Mouse (Mus musculus): ENCODE measurements around the gene Phkg1. TPM values are rescaled to one million over a fixed set of nuclear protein-coding genes. Genes with fewer than 3 reads are reported as not detected.
A peak's percentile ranks its signal among the peaks of the same experiment; 100 is the strongest.
"Not testable (repeated sequence)": the region's sequence is repeated elsewhere in the genome, so short reads cannot be mapped to it uniquely, and the experiment has no call there.

Gene Phkg1
- polyA plus RNA-seq, 1 experiment from 2014 or later: 0.24 TPM

DNA sequence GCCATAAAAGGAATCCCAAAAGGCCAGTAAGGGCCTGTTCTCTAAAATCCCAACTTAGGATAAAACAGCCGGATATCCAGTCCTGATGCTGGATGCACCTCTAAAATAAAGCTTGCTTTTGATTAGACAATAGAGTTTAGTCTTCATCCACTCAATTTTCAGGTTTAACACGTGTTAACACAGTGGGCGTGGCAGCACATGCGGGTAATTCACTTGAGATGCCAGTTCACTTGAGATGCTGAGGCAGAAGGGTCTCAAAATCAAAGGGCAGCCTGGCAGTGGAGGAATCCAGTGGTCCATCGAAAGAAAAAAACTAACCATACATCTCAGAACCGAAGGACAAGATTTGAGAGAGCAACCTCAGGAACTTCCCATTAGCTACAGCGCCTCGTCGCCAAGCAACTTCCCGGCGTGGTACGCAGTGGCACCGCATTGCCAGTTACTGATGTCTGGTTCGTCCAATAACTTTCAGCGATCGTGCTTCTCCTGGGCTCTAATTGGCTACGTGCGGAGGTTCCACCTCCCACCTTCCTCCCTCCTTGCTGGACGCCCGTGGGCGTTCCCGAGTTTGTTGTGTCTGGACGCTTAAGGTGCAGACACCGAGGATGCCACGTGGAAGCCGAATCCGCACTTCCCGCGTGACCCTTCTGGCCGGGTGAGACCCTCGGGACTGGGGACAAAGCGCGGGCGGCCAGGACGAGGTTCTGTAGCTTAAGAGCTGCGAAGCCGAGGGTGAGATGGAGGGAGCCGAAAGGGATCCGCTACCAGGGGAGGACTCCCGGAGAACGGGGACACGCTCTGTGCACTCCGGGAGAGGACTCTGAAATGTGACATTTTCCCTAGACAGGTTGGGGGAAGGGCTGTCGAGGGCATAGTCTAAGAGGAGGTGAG lies 2.9 kb downstream of the Phkg1 start, which contains the start of gene Zbed5:
Zbed5 (plus strand) TSS at position 526 of the 891 bp plus-strand sequence.
- Histone ChIP-seq H3K4me3 (peak within 1 kb of the TSS; percentile 56), H3K9ac (peak within 1 kb of the TSS; percentile 55), H3K27ac (no peak within 1 kb of the TSS), H3K4me1 (no peaks in the 10 kb centered on the region), H3K9me3 (no peaks in the 10 kb centered on the region), H3K36me3 (no peaks in the 10 kb centered on the region), H3K4me2 (replicated peaks) (peak within 1 kb of the TSS; percentile 85), H3K27me3 (replicated peaks) (no peaks in the 10 kb centered on the region)
- ATAC-seq (ENCODE audit: low FRiP score, low read depth): peak; percentile 100
- 2% methylated on average over 44 of the region's 44 CpGs for WGBS

DNA sequence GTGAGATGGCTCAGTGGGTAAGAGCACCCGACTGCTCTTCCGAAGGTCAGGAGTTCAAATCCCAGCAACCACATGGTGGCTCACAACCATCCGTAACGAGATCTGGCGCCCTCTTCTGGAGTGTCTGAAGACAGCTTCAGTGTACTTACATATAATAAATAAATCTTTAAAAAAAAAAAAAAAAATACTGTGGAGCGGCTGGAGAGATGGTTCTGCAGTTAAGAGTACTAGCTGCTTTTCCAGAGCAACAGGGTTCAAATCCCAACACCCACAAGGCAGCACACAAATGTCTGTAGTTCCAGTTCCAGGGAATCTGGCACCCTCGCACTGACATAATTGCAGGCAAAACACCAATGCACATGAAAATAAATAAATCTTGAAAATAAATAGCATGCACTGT lies 8.0 kb downstream of the Phkg1 start:
- not testable (repeated sequence) for H3K27me3 ChIP-seq (replicated peaks); H3K9ac ChIP-seq; H3K27ac ChIP-seq; H3K9me3 ChIP-seq; H3K4me2 ChIP-seq (replicated peaks); H3K36me3 ChIP-seq; ATAC-seq (ENCODE audit: low FRiP score, low read depth); H3K4me3 ChIP-seq; H3K4me1 ChIP-seq
- 78% methylated on average over 7 of the region's 7 CpGs for whole genome bisulfite sequencing

DNA sequence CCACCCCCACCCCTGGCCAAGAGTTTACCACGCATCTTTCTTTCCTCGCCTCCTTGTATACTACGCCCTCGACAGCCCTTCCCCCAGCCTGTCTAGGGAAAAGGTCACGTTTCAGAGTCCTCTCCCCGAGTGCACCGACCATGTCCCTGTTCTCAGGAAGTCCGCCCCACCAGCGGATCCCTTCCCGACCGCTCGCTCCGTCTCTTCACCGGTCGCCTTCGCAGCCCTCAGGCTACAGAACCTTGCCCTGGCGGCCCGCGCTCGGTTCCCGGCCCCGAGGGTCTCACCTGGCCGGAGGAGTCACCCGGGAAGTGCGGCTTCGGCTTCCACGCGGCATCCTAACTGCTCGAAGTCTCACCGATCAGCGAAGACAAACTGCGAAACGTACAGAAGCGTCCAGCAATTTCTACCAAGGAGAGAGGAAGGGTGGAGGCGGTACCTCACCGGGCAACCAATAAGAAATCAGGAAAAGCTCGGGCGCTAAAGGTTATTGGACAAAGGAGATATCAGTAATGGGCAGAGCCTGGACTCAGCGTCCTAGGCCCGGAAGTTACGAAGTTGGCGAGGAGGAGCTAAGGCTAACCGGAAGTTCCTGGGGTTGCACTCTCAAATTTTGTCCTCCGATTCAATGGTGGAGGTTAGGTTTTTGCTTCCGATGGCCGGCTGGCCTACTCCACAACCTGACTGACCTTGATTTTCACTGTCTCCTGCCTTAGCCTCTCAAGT lies 11.3 kb downstream of the Phkg1 start, which contains the start of gene Chchd2:
Chchd2 (minus strand) TSS at position 560 of the 726 bp plus-strand sequence.
- H3K9ac ChIP-seq: peak within 1 kb of the TSS; percentile 94
- ATAC-seq (ENCODE audit: low FRiP score, low read depth): peak; percentile 99
- peaks cover 23% of the 10 kb centered on the region for H3K36me3 ChIP-seq
- H3K9me3 ChIP-seq: no peaks in the 10 kb centered on the region
- WGBS: under 1% methylated on average over 46 of the region's 46 CpGs
- H3K4me1 ChIP-seq: peaks cover 14% of the 10 kb centered on the region
- H3K27me3 ChIP-seq (replicated peaks): no peaks in the 10 kb centered on the region
- H3K4me3 ChIP-seq: peak within 1 kb of the TSS; percentile 88
- peak within 1 kb of the TSS; percentile 77 for H3K4me2 ChIP-seq (replicated peaks)
- peak within 1 kb of the TSS; percentile 86 for H3K27ac ChIP-seq

DNA sequence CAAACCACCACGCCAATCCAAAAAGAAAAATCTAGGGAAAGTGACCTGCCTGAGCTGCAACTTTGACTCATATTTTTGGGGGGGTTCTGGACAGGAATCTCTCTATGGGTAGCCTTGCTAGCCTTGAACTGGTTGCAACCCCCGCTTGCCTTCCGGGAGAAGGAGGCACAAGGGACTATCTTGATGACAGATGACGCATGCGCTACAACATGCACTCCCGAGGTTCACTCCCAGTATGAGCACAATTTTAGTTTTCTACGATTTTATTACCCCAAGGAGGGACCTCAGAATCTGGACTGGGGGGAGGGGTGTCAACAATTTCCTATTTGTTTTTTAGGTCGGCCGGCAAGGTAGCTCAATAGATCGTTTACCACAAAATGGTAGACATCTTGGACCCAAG lies 12.1 kb downstream of the Phkg1 start:
- Histone ChIP-seq H3K27ac (no peak overlapping the region), H3K27me3 (replicated peaks) (no peaks in the 10 kb centered on the region), H3K9ac (peak overlapping the region; percentile 94), H3K4me1 (peaks cover 14% of the 10 kb centered on the region), H3K4me2 (replicated peaks) (peak overlapping the region; percentile 77), H3K4me3 (peak overlapping the region; percentile 88), H3K36me3 (peaks cover 31% of the 10 kb centered on the region), H3K9me3 (no peaks in the 10 kb centered on the region)
- 43% methylated on average over 10 of the region's 10 CpGs for WGBS
- no peak for ATAC-seq (ENCODE audit: low FRiP score, low read depth)

DNA sequence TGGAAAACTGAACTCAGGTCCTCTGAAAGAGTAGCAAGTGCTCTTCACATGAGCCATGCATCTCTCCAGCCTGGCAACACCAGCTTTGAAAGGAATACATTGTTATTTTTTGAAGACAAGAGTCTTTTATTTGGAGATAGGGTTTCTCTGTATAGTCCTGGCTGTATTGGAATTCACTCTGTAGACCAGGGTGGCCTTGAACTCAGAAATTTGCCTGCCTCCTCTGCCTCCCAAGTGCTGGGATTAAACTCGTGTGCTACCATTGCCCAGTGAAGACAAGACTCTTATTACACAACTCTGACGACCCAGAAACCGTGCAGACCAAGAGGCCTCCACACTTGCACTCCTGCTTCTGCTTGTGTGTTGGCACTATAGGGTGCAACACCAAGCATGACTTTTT lies 18.5 kb downstream of the Phkg1 start:
- 78% methylated on average over 3 of the region's 3 CpGs for WGBS
- no peak overlapping the region for H3K9ac ChIP-seq
- H3K27me3 ChIP-seq (replicated peaks): no peaks in the 10 kb centered on the region
- H3K4me1 ChIP-seq: no peaks in the 10 kb centered on the region
- H3K9me3 ChIP-seq: no peaks in the 10 kb centered on the region
- H3K4me3 ChIP-seq: no peak overlapping the region
- peaks cover 42% of the 10 kb centered on the region for H3K36me3 ChIP-seq
- H3K4me2 ChIP-seq (replicated peaks): no peak overlapping the region
- no peak overlapping the region for H3K27ac ChIP-seq
- ATAC-seq (ENCODE audit: low FRiP score, low read depth): no peak

DNA sequence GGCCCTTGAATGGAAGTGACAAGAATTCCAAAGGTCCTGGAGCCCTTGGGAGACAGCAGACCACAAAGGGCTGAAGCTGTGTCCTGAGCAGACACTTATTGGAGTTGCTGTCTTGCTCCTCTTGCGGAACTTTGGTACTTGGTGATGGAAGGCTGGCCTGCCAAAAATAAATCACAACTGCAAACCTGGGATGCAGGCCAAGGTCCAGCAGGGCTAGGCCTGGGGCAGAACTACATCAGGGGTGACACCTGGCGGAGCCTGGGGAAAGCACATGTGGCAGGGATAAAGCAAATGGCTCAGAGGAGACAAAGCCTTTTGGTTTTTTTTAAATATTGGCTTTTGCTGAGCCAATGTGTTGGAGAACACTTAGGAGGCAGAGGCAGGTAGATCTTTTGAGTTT lies 19.4 kb downstream of the Phkg1 start:
- H3K9ac ChIP-seq: no peak overlapping the region
- no peaks in the 10 kb centered on the region for H3K27me3 ChIP-seq (replicated peaks)
- 73% methylated on average over 2 of the region's 2 CpGs for WGBS
- no peak overlapping the region for H3K4me2 ChIP-seq (replicated peaks)
- ATAC-seq (ENCODE audit: low FRiP score, low read depth): no peak
- no peak overlapping the region for H3K4me3 ChIP-seq
- no peaks in the 10 kb centered on the region for H3K4me1 ChIP-seq
- no peak overlapping the region for H3K27ac ChIP-seq
- H3K36me3 ChIP-seq: peaks cover 33% of the 10 kb centered on the region
- no peaks in the 10 kb centered on the region for H3K9me3 ChIP-seq

DNA sequence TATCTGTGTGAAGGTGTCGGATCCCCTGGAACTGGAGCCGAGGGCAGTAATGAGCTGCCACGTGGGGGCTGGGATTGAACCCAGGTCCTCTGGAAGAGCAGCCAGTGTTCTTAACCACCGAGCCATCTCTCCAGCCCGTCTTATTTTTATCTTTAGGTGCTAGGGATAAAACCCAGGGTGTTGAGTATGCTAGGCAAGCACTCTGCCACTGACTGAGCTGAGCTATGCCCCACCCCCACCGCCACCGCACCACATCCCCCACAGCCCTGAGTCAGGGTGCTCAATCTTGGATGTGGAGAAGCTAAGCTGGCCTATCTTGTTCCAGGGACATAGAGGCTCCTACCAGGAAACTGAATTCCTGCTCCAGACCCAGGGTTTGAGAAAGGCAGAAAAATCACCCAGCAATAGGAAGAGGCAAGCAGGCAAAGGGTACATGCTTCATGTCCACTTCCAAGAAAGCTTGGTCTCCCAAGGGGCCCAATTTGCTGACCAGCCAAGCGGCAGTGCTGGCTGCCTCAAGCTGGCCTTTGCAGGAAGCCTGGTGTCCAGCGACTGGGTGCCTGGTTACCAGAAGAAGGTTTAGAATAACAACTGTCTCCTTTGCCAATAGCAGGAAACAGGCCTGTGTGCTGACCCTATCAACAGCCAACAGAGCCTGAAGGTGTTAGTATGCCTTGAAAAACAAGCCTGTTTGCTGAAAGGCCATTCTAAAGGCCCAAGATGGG lies 20.5 kb downstream of the Phkg1 start:
- no peak overlapping the region for H3K27ac ChIP-seq
- no peak for ATAC-seq (ENCODE audit: low FRiP score, low read depth)
- H3K9ac ChIP-seq: no peak overlapping the region
- no peaks in the 10 kb centered on the region for H3K9me3 ChIP-seq
- no peak overlapping the region for H3K4me3 ChIP-seq
- 76% methylated on average over 9 of the region's 9 CpGs for WGBS
- no peaks in the 10 kb centered on the region for H3K27me3 ChIP-seq (replicated peaks)
- no peak overlapping the region for H3K4me2 ChIP-seq (replicated peaks)
- H3K4me1 ChIP-seq: no peaks in the 10 kb centered on the region
- H3K36me3 ChIP-seq: peaks cover 27% of the 10 kb centered on the region

DNA sequence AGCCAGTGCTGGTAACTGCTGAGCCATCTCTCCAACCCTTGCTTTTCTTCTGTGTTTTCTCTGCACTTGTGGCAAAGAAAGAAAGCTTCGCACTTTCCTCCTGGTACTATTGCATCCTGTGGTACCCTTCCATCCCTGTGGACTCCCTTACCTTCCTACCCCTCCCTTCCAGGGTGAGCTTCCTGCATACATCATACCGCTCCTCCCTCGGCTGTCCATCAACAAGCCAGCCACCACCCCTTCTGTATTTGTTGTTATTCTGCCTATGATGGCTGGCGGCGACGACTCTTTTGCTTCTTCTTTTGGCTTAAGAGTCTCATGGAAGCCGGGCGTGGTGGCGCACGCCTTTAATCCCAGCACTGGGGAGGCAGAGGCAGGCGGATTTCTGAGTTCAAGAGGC lies 23.3 kb downstream of the Phkg1 start:
- H3K4me1 ChIP-seq: no peaks in the 10 kb centered on the region

DNA sequence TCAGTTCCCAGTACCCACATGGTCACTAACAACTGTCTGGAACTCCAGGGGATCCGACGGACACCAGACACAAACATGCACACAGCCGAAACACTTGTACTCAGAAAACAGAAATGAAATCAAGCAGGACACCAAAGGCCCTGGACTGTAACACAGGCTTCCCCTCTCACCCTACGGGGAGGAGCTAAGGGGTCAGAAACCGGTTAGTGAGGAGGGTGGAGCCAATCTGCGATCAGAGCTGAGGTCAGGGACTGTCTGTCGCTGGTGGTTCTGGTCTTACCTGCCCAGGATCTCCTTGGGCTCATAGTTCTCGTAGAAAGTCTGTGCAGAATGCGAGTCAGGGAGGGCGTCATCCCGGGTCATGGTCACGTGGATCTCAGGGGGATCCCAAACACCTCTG lies 24.4 kb downstream of the Phkg1 start:
- WGBS: 88% methylated on average over 12 of the region's 12 CpGs
- H3K4me2 ChIP-seq (replicated peaks): no peak overlapping the region
- H3K27me3 ChIP-seq (replicated peaks): no peaks in the 10 kb centered on the region
- no peaks in the 10 kb centered on the region for H3K4me1 ChIP-seq
- ATAC-seq (ENCODE audit: low FRiP score, low read depth): no peak
- no peaks in the 10 kb centered on the region for H3K9me3 ChIP-seq
- no peak overlapping the region for H3K4me3 ChIP-seq
- H3K9ac ChIP-seq: no peak overlapping the region
- H3K27ac ChIP-seq: no peak overlapping the region
- H3K36me3 ChIP-seq: no peaks in the 10 kb centered on the region

More for the DNA sequence above, 23.3 kb downstream of the Phkg1 start:
- Histone ChIP-seq H3K9ac (no peak overlapping the region), H3K27ac (no peak overlapping the region), H3K4me3 (no peak overlapping the region), H3K36me3 (0 out of 2 replicates have a peak, but pooled peaks cover 3% of the 10 kb centered on the region), H3K27me3 (replicated peaks) (no peaks in the 10 kb centered on the region), H3K4me2 (replicated peaks) (no peak overlapping the region), H3K9me3 (no peaks in the 10 kb centered on the region)
- WGBS: 77% methylated on average over 11 of the region's 11 CpGs
- ATAC-seq (ENCODE audit: low FRiP score, low read depth): no peak

DNA sequence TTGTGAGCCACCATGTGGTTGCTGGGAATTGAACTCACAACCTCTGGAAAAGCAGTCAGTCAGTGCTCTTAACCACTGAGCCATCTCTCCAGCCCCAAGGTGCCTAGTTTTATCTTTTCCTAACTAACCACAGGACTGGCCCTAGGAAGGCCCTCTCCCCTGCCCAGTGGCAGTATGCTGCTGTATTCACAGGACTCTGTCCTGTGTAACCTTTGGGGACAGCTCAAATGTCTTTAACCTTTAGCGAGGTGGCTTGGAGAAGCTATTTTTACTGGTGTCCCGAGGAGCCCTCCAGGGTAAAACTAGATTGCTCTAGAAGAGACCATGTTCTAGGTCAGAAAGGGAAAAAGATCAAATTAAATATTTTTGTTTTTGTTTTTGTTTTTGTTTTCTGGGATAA lies 27.1 kb downstream of the Phkg1 start:
- Histone ChIP-seq H3K4me1 (no peaks in the 10 kb centered on the region), H3K27ac (no peak overlapping the region), H3K9me3 (no peaks in the 10 kb centered on the region), H3K4me3 (no peak overlapping the region), H3K9ac (no peak overlapping the region), H3K27me3 (replicated peaks) (no peaks in the 10 kb centered on the region), H3K4me2 (replicated peaks) (no peak overlapping the region), H3K36me3 (no peaks in the 10 kb centered on the region)
- 87% methylated on average over 2 of the region's 2 CpGs for WGBS
- ATAC-seq (ENCODE audit: low FRiP score, low read depth): no peak

DNA sequence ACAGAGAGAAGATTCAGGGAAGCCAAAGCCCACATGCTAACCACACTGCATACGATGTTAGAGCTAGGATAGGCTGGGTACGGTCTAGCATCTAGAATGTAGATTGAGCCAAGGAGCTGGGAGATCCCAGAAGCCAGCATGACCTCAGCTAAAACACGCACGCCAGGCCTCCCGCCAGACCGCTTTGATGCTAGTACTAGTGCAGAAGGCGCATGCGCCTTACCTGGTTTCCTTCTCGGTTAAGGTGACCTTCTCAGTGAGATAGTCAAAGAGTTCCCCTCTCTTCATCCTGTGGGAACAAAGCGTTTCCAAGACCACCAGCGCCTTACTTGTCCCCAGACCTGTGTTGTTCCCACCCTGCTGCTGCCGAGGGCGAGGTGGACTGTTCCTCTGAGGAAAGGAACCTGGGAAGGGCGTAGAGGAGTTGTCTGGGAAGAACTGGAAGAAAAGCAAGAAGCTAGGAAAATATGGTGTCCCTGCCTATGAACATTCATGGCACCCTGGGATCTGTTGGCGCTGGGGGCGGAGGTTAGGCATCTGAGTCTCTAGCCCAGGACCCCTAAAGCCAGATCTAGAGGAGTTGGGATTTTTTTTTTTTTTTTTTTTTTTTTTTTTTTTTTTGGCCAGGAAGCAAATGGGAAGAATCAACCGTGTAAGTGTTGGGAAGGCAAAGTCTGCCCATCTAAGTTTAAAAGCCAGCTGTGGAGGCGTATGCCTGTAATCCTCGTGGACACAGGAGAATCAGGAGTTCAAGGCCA lies 28.9 kb downstream of the Phkg1 start:
- WGBS: 91% methylated on average over 19 of the region's 19 CpGs
- no peak overlapping the region for H3K4me3 ChIP-seq
- no peak overlapping the region for H3K4me2 ChIP-seq (replicated peaks)
- no peaks in the 10 kb centered on the region for H3K36me3 ChIP-seq
- no peaks in the 10 kb centered on the region for H3K9me3 ChIP-seq
- H3K4me1 ChIP-seq: no peaks in the 10 kb centered on the region
- H3K27ac ChIP-seq: no peak overlapping the region
- ATAC-seq (ENCODE audit: low FRiP score, low read depth): no peak
- H3K9ac ChIP-seq: no peak overlapping the region
- no peaks in the 10 kb centered on the region for H3K27me3 ChIP-seq (replicated peaks)
